In genomic region chr11:54112920-54113319, GRCm38 (mm10) we compare ENCODE assay signal across 8 mouse cellular contexts. TPM values are rescaled to one million over a fixed set of nuclear protein-coding genes. Genes with fewer than 3 reads are reported as not detected.
DNase-seq lines count a peak whose midpoint lies in the region; ATAC-seq and TF ChIP-seq lines count a peak whose summit lies in the region.

No protein-coding gene starts in this region.

- TF ChIP-seq CTCF in ES-Bruce4 (IDR thresholded peaks at IDR 0.05; ENCODE audit: low read depth, low read length), result no peak

- H3K4me3 ChIP-seq in ES-Bruce4 (ENCODE audit: low read depth, low read length), result 0 out of 2 replicates have a peak overlapping the region, but pooled peaks have one; percentile 14
- 0 out of 2 replicates have a peak overlapping the region, but pooled peaks have one; percentile 14 for H3K4me3 ChIP-seq in forebrain, embryonic 16.5 days (replicated peaks; ENCODE audit: low read length)
- no peak overlapping the region for H3K4me3 ChIP-seq in liver, embryonic 16.5 days (ENCODE audit: low read depth, low read length)
- H3K4me3 ChIP-seq in neural tube, embryonic 14.5 days (ENCODE audit: low read depth, low read length), result no peak overlapping the region

- no peaks in the 10 kb centered on the region for H3K36me3 ChIP-seq in ES-Bruce4 (ENCODE audit: control insufficient read depth, insufficient read depth, low read length, poor library complexity, severe bottlenecking)
- no peaks in the 10 kb centered on the region for H3K36me3 ChIP-seq in forebrain, embryonic 16.5 days (ENCODE audit: control insufficient read depth, insufficient read depth)
- H3K36me3 ChIP-seq in liver, embryonic 16.5 days (ENCODE audit: control insufficient read depth, insufficient read depth), result no peaks in the 10 kb centered on the region
- H3K36me3 ChIP-seq in neural tube, embryonic 14.5 days (ENCODE audit: control insufficient read depth, insufficient read depth, low read length), result no peaks in the 10 kb centered on the region

- no peaks in the 10 kb centered on the region for H3K27me3 ChIP-seq in ES-Bruce4 (ENCODE audit: control insufficient read depth, insufficient read depth, low read length, poor library complexity, severe bottlenecking)
- H3K27me3 ChIP-seq in forebrain, embryonic 16.5 days (replicated peaks; ENCODE audit: control insufficient read depth, insufficient read depth, low read length), result no peaks in the 10 kb centered on the region
- H3K27me3 ChIP-seq in liver, embryonic 16.5 days (ENCODE audit: control insufficient read depth, insufficient read depth, low read depth, low read length), result no peaks in the 10 kb centered on the region
- no peaks in the 10 kb centered on the region for H3K27me3 ChIP-seq in neural tube, embryonic 14.5 days (ENCODE audit: control insufficient read depth, insufficient read depth, low read length)

- no peaks in the 10 kb centered on the region for H3K4me1 ChIP-seq in ES-Bruce4 (ENCODE audit: control insufficient read depth, insufficient read depth, low read length)
- peaks cover 25% of the 10 kb centered on the region for H3K4me1 ChIP-seq in forebrain, embryonic 16.5 days (replicated peaks; ENCODE audit: control insufficient read depth, insufficient read depth, low read length)
- H3K4me1 ChIP-seq in liver, embryonic 16.5 days (ENCODE audit: control insufficient read depth, low read depth, low read length), result peaks cover 2% of the 10 kb centered on the region; the same call in 1 of the 2 replicates
- peaks cover 27% of the 10 kb centered on the region for H3K4me1 ChIP-seq in neural tube, embryonic 14.5 days (ENCODE audit: control insufficient read depth, insufficient read depth, low read length)

- TF ChIP-seq EP300 in ES-Bruce4 (IDR thresholded peaks at IDR 0.05; ENCODE audit: insufficient read depth, low read depth, low read length), result peak; percentile 44; the same call in 1 of the 2 replicates

- peak; percentile 18 for TF ChIP-seq POLR2A in ES-Bruce4 (IDR thresholded peaks at IDR 0.05; ENCODE audit: insufficient read depth, low read length)

- peak overlapping the region; percentile 44 for H3K4me2 ChIP-seq in forebrain, embryonic 16.5 days (ENCODE audit: low read length)
- peak overlapping the region; percentile 30 for H3K4me2 ChIP-seq in liver, embryonic 16.5 days (ENCODE audit: low read depth, low read length)
- peak overlapping the region; percentile 23; the same call in 1 of the 2 replicates for H3K4me2 ChIP-seq in neural tube, embryonic 14.5 days (ENCODE audit: low read depth, low read length)

- peak; percentile 65 for DNase-seq in c-Kit-positive CD71-negative TER-119-negative erythroid progenitor cells, embryonic 14.5 days (ENCODE audit: low read depth)
- peak; percentile 95 for DNase-seq in heart, postnatal 14 days
- DNase-seq in layer of hippocampus, adult 18-20 months (ENCODE audit: low spot score in 2 of 2), result peak; percentile 89 to 94
- peak; percentile 85 for DNase-seq in thymus, postnatal 14 days

- intact Hi-C loops in heart, postnatal 14 days (cut with DNase I), result no loop called here

- no peak overlapping the region for H3K27ac ChIP-seq in ES-Bruce4 (ENCODE audit: insufficient read depth, low read length)
- H3K27ac ChIP-seq in forebrain, embryonic 16.5 days (ENCODE audit: low read length), result peak overlapping the region; percentile 86
- no peak overlapping the region for H3K27ac ChIP-seq in liver, embryonic 16.5 days (ENCODE audit: low read length)
- peak overlapping the region; percentile 90 for H3K27ac ChIP-seq in neural tube, embryonic 14.5 days (ENCODE audit: low read depth, low read length)

- H3K9ac ChIP-seq in ES-Bruce4 (ENCODE audit: low read depth, poor library complexity, severe bottlenecking), result no peak overlapping the region
- H3K9ac ChIP-seq in forebrain, embryonic 16.5 days (replicated peaks; ENCODE audit: low read depth, low read length), result peak overlapping the region; percentile 47
- H3K9ac ChIP-seq in liver, embryonic 16.5 days (ENCODE audit: low read depth, low read length), result no peak overlapping the region
- H3K9ac ChIP-seq in neural tube, embryonic 14.5 days (replicated peaks; ENCODE audit: low read depth, low read length), result peak overlapping the region; percentile 32; the same call in 1 of the 2 replicates

- 2% methylated on average over 10 of the region's 10 CpGs for WGBS in forebrain, embryonic 16.5 days
- WGBS in liver, embryonic 16.5 days (ENCODE audit: insufficient replicate concordance), result 2% methylated on average over 10 of the region's 10 CpGs
- WGBS in neural tube, embryonic 14.5 days, result 2% methylated on average over 10 of the region's 10 CpGs

- H3K9me3 ChIP-seq in ES-Bruce4 (replicated peaks; ENCODE audit: control insufficient read depth, insufficient read depth, low read length, poor library complexity, severe bottlenecking), result no peaks in the 10 kb centered on the region
- no peaks in the 10 kb centered on the region for H3K9me3 ChIP-seq in forebrain, embryonic 16.5 days (ENCODE audit: control insufficient read depth, low read length)
- no peaks in the 10 kb centered on the region for H3K9me3 ChIP-seq in liver, embryonic 16.5 days (replicated peaks; ENCODE audit: control insufficient read depth, low read length)
- no peaks in the 10 kb centered on the region for H3K9me3 ChIP-seq in neural tube, embryonic 14.5 days (ENCODE audit: control insufficient read depth, low read length)

- ATAC-seq in forebrain, embryonic 16.5 days, result peak; percentile 98
- ATAC-seq in liver, embryonic 16.5 days (ENCODE audit: low read depth), result peak; percentile 95
- peak; percentile 97 for ATAC-seq in neural tube, embryonic 14.5 days (ENCODE audit: low read depth)

RNA-seq across cellular contexts. Expression of gene P4ha2, which starts 13.0 kb away (rescaled TPM):
- polyA plus RNA-seq in ES-Bruce4 (2011; ENCODE audit: insufficient read depth, insufficient read length, low read depth, missing spikeins), result 16.6 and 25.5 TPM in 2 replicates
- polyA plus RNA-seq in forebrain, embryonic 16.5 days (2015; fragmentation: Nextera tagmentation; extraction: Ambion mirVana), result 6.8 and 8.6 TPM in 2 replicates
- total RNA-seq in heart, postnatal 14 days (2021), result 10 to 100 TPM; 43.3 to 46.4 TPM
- 10 to 100 TPM; 26.9 to 30.7 TPM for total RNA-seq in layer of hippocampus, adult 18-20 months (2021)
- 8.0 TPM in 2 replicates for polyA plus RNA-seq in liver, embryonic 16.5 days (2015; fragmentation: Nextera tagmentation; extraction: Ambion mirVana)
- 10.1 and 12.8 TPM in 2 replicates for polyA plus RNA-seq in neural tube, embryonic 14.5 days (2014; fragmentation: Nextera tagmentation; extraction: Ambion mirVana)

RNA-seq across cellular contexts. Expression of gene Pdlim4, which starts 44.1 kb away (rescaled TPM):
- 8.7 and 13.0 TPM in 2 replicates for polyA plus RNA-seq in ES-Bruce4 (2011; ENCODE audit: insufficient read depth, insufficient read length, low read depth, missing spikeins)
- 45.3 and 49.5 TPM in 2 replicates for polyA plus RNA-seq in forebrain, embryonic 16.5 days (2015; fragmentation: Nextera tagmentation; extraction: Ambion mirVana)
- total RNA-seq in heart, postnatal 14 days (2021), result 10 to 100 TPM; 29.9 to 33.2 TPM
- total RNA-seq in layer of hippocampus, adult 18-20 months (2021), result 10 to 100 TPM; 14.8 to 15.4 TPM
- polyA plus RNA-seq in liver, embryonic 16.5 days (2015; fragmentation: Nextera tagmentation; extraction: Ambion mirVana), result 3.2 and 4.0 TPM in 2 replicates
- polyA plus RNA-seq in neural tube, embryonic 14.5 days (2014; fragmentation: Nextera tagmentation; extraction: Ambion mirVana), result 26.5 and 33.1 TPM in 2 replicates

Comparison
In these comparisons a context has a peak if more than half of its experiments do, and no peak if none do; other contexts are left out.
1. H3K27ac ChIP-seq: peak in forebrain, embryonic 16.5 days (single experiment) and neural tube, embryonic 14.5 days (single experiment); none in ES-Bruce4 (single experiment) and liver, embryonic 16.5 days (single experiment).
2. H3K4me3 ChIP-seq: peak in ES-Bruce4 (single experiment) and forebrain, embryonic 16.5 days (single experiment); none in liver, embryonic 16.5 days (single experiment) and neural tube, embryonic 14.5 days (single experiment).
3. H3K9ac ChIP-seq: peak in forebrain, embryonic 16.5 days (single experiment) and neural tube, embryonic 14.5 days (single experiment); none in ES-Bruce4 (single experiment) and liver, embryonic 16.5 days (single experiment).
4. Peak in every context shown above with its lines, with median percentiles within 50 percentile points of each other: DNase-seq, ATAC-seq and H3K4me2 ChIP-seq.